Mouse (Mus musculus) lung, postnatal 25 days (tissue): ENCODE results near the gene Tmem88b.
A peak's percentile ranks its signal among the peaks of the same experiment; 100 is the strongest.

Experiments
- DNase-seq: peaks from one replicate; pipeline ENCODE4 v3.0.0; 2022; ENCODE audit warnings: low spot score

The Tmem88b gene

GRCm38 (mm10) chr4:155785819-155786218 lies at the start of gene Tmem88b:
Tmem88b (minus strand) TSS chr4:155785874.
- no peak for DNase-seq

GRCm38 (mm10) chr4:155833836-155834235 lies 48.2 kb upstream of the Tmem88b start:
- DNase-seq: peak; percentile 86

GRCm38 (mm10) chr4:155833234-155833633 lies 47.6 kb upstream of the Tmem88b start:
- no peak for DNase-seq

- DNase-seq: no peak
Measured at GRCm38 (mm10) chr4:155832321-155832720, 46.6 kb upstream of the Tmem88b start.

GRCm38 (mm10) chr4:155831831-155832230 lies 46.2 kb upstream of the Tmem88b start:
- DNase-seq: no peak

GRCm38 (mm10) chr4:155831205-155831766 lies 45.6 kb upstream of the Tmem88b start, which contains the start of gene Aurkaip1:
Aurkaip1 (plus strand) TSS chr4:155831272.
- peak; percentile 96 for DNase-seq

GRCm38 (mm10) chr4:155830596-155830995 lies 44.9 kb upstream of the Tmem88b start:
- no peak for DNase-seq

- no peak for DNase-seq
Measured at GRCm38 (mm10) chr4:155829866-155830265, 44.2 kb upstream of the Tmem88b start.

- no peak for DNase-seq
Measured at GRCm38 (mm10) chr4:155823443-155823842, 37.8 kb upstream of the Tmem88b start.

GRCm38 (mm10) chr4:155821025-155821424 lies 35.4 kb upstream of the Tmem88b start:
- no peak for DNase-seq

- no peak for DNase-seq
Measured at GRCm38 (mm10) chr4:155817533-155817932, 31.9 kb upstream of the Tmem88b start.

GRCm38 (mm10) chr4:155812665-155813181 lies 27.0 kb upstream of the Tmem88b start:
- no peak for DNase-seq

GRCm38 (mm10) chr4:155811929-155812664 lies 26.4 kb upstream of the Tmem88b start, which contains the start of gene Ccnl2:
Ccnl2 (plus strand) TSS chr4:155812489.
- DNase-seq: peak; percentile 94

- no peak for DNase-seq
Measured at GRCm38 (mm10) chr4:155807841-155808240, 22.2 kb upstream of the Tmem88b start.

- peak; percentile 96 for DNase-seq
Measured at GRCm38 (mm10) chr4:155803340-155804041, 17.8 kb upstream of the Tmem88b start.

- no peak for DNase-seq
Measured at GRCm38 (mm10) chr4:155802741-155803339, 17.2 kb upstream of the Tmem88b start, which contains the start of gene Mrpl20. Mrpl20 (plus strand) TSS chr4:155802878.

- no peak for DNase-seq
Measured at GRCm38 (mm10) chr4:155802075-155802474, 16.4 kb upstream of the Tmem88b start.

GRCm38 (mm10) chr4:155793730-155794129 lies 8.1 kb upstream of the Tmem88b start:
- DNase-seq: no peak

GRCm38 (mm10) chr4:155791240-155791933 lies 5.7 kb upstream of the Tmem88b start:
- DNase-seq: no peak

- no peak for DNase-seq
Measured at GRCm38 (mm10) chr4:155790650-155791161, 5.0 kb upstream of the Tmem88b start.

- DNase-seq: no peak
Measured at GRCm38 (mm10) chr4:155790021-155790489, 4.4 kb upstream of the Tmem88b start, which contains the start of gene Ankrd65. Ankrd65 (plus strand) TSS chr4:155790439.
